Mouse (Mus musculus): ENCODE data around the gene Atg101.
"Not testable (repeated sequence)": the region's sequence is repeated elsewhere in the genome, so short reads cannot be mapped to it uniquely, and the experiment has no call there.

Atg101 gene

DNA sequence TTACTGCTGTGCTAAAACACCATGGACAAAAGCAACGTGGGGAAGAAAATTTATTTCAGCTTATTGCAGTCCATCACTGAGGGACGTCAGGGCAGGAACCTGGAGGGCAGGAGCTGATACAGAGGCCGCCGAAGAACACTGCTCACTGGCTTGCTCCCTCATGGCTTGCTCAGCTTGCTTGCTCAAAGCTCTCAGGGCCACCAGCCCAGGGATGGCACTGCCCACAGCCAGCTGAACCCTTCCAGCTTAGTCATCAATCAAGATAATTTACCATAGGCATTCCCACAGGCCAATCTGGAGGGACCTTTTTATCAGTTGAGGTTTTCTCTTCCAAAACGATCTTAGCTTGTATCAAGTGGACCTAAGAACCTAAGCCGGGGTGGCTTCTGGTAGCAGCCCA, 27.9 kb downstream of the Atg101 start:
- no peak for DNase-seq (ENCODE audit: low spot score in 2 of 2)

DNA sequence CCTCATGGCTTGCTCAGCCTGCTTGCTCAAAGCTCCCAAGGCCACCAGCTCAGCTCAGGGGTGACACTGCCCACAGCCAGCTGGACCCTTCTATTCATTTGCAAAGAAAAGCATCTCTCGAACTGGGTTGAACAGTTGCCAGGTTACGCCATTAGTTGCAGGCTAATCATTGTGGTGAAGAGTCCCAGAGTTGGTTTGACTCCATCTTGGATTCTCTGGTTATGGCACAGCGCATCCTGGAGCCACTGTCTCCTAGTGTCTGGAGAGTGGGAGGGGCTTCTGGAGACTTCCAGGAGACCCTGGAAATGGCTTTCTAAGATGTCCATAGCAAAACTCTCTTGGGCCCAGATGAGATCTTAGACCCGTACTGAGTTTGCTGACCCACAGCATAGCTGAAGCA, 31.3 kb downstream of the Atg101 start:
- DNase-seq (ENCODE audit: low spot score in 2 of 2): no peak

DNA sequence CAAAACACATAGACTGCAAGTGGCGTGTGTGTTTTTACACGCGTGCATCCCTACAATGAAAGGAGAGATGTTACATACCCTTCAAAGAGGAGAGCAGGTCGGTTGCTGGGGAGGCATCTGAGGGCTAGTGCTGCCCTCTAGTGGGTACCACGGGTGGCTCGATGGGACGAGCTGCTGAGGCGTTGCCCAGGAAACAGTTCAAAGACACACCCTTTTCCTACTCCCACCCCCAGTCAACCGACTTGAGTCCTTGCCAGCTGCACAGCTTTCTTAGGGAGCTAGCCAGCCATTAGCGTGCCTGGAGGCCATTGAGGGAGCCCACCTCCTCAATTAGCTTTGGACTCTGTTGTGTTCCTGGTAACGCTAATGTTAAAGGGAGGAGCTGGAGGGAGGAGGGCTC, 31.8 kb downstream of the Atg101 start:
- DNase-seq (ENCODE audit: low spot score in 2 of 2): peak; percentile 92 to 93

DNA sequence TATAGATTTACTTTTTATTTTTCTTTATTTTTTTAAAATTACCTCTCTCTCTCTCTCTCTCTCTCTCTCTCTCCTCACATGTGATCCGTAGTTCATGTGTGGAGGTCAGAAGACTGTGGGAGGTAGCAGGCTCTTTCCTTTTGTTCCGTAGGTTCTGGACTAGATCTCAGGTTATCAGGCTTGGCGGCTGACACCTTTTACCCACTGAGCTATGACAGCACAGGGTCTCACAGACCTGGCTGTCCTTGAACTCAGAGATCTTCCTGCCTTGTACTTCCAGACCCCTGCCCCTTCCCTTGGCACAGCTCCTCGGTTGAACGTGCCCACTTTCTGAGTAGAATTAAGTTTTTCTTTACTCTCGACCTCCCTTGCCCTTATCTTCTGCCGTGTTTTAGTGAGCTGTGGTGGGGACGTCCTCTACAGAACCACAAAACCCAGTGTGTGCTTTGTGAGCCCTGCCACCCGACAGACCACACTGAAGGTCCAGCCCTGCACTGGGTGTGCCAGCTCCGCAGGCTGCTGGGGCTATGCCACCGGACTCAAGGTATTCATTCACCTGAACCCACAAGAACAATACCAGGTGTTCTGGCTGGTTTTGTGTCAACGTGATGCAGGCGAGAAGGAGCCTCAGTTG, 32.3 kb downstream of the Atg101 start:
- no peak for DNase-seq (ENCODE audit: low spot score in 2 of 2)

DNA sequence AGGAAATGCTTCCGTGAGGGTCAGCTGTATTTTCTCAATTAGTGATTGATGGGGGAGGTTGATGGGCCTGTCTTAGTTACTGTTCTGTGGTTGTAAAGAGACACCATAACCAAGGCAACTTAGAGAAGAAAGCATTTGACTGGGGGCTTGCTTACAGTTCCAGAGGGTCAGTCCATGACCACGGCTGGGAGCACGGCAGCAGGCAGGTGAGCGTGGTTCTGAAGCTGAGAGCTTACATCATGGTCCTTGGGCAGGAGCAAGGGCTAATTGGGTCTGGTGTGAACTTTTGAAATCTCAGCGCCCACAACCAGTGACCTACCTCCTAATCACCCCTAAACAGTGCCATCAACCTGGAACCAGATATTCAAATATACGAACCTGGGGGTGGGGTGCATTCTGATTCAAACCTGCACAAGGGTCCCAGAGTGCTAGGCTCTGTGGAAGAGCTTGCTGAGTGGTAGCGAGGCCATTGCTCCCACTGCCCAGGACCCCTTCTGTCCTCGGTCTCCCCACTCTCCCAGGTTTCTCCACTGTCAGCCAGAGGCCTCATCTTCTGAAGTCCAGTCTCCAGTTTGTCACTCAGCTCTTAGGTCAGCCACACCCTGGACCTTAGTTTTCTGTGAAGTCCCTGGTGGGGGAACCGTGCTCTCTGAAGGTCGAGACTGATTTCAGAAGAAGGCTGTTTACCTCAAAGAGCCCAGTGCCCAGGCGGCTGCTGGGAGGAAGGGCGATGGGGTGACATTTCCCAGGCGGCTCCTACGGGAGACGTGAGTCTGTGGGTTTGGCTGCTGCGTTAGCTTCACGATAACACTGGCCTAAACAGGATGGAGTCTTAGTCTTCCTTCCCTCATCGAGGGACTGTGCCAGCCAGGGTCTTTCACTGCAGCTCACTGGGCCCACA, 33.1 kb downstream of the Atg101 start:
- no peak for DNase-seq (ENCODE audit: low spot score in 2 of 2)

DNA sequence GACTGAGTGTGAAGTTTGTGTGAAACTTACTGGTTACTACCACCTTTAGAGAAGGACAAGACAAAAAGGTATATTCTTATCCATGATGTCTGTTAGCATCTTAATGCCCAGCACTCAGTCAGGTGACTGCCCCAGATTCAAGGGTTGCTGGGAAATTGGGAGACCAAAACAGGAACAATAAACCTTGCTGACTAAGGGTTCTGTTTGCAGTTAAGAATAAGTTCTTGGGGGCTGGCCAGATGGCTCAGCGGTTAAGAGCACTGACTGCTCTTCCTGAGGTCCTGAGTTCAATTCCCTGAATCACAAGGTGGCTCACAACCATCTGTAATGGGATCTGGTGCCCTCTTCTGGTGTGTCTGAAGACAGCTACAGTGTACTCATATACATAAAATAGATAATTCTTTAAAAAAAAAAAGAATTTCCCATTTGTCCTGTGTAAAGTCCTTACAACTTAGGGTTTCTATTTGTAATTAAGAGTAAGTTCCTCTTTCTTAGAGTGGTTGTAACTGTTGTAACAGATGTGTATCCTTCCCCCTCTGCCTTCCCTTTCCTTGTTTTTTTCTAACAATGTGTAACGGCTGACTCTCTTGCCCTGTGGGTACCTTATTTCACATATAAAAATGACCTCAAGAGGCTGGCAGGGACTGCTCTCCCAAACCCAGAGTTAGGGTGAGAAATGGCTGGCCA, 33.9 kb downstream of the Atg101 start:
- DNase-seq (ENCODE audit: low spot score in 2 of 2): no peak

DNA sequence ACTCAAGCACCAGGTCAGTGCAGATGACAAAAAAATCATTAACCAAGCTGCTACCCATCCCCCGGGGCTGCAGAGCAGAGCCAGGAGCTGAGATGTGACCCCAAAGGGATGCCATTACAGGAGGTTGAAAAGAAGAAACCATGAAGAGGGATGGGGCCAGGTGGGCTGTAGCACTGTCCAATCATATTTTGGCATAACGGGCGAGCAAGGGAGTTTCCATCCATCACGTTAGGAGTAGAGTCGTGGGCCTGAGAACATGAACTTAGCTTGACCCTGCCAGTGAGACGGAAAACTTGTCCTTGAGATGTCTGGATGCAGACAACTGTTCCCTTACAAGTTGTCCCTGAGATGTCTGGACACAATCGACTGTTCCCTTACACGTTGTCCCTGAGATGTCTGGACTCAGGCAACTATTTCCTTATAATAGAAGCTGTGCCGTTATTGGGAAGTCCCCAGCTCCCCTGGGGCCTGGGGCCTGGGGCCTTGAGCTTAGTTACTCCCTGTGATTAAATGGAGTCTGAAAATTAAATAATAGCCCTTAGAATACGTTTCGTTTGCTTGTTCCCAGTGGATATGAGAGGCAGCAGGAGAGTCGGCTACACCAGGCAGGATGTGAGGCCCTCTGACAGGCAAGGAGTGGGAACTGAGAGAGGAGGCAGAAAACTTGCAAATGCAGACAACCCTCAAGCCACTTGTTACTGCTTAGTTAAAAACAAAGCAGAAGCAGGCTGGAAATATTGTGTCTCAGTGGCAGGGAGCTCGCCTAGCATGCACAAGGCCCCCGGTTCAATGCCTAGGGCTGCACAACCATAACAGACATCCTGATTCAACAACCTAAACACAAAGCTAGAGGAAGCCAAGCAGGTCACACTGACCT, 35.1 kb downstream of the Atg101 start:
- DNase-seq (ENCODE audit: low spot score in 2 of 2): peak in 1 of 2 experiments; percentile 53

DNA sequence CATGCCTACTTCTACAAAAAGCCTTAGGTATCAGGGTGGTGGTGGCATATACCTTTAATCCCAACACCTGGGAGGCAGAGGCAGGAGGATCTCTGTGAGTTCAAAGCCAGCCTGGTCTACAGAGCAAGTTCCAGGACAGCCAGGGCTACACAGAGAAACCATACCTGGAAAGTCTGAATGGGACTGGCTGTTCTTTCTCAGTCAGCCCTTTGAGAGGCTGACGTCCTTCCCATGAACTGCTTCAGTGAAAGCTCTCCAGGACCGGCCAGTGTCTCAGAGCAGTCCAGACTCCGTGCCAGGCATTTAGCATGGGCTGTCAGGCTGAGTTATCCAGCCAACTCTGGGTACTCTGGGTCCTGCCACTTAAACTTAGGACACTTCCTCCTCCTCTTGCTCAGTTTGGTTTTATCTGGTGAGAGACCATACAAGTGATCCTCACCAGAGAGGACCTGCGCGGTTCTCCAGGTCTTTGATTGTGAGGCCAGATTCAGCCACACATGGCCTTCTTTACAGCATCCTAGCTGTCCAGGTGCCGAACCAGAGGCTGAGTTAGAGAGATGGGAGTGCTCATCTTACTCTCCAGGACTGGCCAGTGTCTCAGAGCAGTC, 36.0 kb downstream of the Atg101 start:
- DNase-seq (ENCODE audit: low spot score in 2 of 2): no peak

DNA sequence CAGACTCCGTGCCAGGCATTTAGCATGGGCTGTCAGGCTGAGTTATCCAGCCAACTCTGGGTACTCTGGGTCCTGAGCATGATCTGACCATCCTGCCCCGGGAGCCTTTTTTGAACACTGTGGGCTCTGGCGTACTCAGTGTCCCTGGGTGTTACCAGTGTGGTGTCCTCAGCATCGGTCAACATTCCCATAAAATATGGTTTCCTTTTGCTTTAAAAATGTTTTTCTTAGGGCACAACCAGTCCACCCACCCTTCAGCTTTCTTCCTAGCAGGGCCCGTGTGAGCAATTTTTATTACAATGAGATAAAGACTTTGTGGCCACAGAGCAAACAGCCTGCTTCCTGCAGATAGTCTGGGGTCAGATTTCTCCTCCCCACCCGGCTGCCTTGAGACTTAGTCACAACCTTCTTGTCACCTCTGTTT, 36.6 kb downstream of the Atg101 start:
- peak in 1 of 2 experiments; percentile 68 for DNase-seq (ENCODE audit: low spot score in 2 of 2)

DNA sequence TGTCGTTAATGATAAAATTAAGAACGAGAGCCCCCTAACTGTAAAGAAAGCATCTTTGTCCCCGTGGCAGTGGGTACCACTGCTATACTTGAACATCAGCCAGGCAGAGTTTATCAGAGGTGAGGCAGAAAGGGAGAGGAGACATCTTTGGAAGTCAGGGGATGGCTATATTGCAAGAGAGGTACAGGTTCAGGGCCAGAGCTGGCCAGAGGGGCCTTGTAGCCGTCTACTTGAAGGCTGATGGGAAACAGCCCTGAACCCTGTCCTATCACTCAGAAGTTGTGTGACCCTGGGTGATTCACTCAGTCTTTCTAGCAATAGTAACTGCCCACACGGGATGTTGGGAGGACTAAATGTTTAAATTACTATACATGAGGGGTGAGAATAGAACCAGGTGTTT, 37.1 kb downstream of the Atg101 start:
- no peak for DNase-seq (ENCODE audit: low spot score in 2 of 2)

DNA sequence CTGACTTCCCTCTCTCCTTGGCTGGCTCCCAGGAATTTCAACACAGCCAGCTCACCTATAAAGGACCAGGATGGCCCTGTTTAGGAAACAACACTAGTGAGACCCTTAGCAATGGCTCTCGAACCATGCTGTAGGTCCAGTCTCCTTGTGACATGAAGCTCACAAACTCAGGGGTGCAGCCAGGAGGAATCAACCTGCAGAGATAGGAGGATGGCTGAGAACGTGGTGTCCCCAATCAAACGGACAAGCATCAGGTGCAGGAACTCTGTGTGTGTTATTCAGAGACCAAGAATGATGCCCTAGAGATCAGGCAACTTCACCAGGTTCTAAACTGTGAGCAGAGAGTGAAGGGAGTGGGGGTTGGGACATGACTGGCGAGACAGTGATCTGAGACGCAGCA, 38.0 kb downstream of the Atg101 start:
- DNase-seq (ENCODE audit: low spot score in 2 of 2): no peak

DNA sequence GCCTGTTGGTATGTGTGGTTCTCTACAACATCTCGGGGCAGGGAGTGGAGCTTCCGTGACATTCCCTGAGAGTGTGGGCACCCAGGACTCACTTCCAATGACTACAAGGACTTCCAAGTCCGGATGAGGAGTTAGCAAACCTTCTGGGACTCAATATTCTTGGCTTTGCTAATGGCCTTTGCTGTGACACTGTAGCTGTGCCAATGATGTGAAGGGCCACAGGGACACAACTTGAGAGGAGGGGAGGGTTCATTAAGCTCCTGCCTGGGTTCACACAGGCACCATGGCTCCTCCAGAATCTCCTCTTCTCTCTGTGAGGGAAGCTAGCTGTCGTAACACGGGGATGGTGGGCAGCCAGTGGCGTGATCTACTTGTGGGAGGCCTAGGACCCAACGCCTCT, 38.6 kb downstream of the Atg101 start:
- DNase-seq (ENCODE audit: low spot score in 2 of 2): no peak

DNA sequence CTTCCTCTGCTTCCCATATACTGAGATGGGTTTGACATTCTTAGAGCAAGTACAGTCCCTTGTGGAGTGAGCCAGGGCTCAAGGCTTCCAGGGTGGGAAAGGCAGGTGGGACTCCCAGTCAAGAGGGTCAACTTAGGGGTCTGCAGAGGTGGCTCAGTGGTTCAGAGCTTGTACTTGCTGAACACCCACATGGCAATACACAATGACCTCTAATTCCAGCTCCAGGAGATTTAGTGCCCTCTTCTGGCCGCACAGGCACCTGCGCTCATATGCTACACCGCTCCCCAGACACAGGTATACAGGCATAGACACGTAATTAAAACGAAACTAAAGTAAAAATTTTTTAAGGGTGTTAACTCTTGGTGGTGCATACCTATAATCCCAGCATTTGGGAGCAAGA, 39.4 kb downstream of the Atg101 start:
- DNase-seq (ENCODE audit: low spot score in 2 of 2): no peak

DNA sequence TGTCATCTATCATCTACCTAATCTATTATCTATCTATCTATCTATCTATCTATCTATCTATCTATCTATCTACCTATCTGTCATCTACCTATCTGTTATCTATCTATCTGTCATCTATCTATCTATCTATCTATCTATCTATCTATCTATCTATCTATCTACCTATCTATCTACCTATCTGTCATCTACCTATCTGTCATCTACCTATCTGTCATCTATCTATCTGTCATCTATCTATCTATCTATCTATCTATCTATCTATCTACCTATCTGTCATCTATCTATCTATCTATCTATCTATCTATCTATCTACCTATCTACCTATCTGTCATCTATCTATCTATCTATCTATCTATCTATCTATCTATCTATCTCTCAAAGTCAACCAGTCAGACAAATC, 40.3 kb downstream of the Atg101 start:
- not testable (repeated sequence) for DNase-seq (ENCODE audit: low spot score in 2 of 2)

DNA sequence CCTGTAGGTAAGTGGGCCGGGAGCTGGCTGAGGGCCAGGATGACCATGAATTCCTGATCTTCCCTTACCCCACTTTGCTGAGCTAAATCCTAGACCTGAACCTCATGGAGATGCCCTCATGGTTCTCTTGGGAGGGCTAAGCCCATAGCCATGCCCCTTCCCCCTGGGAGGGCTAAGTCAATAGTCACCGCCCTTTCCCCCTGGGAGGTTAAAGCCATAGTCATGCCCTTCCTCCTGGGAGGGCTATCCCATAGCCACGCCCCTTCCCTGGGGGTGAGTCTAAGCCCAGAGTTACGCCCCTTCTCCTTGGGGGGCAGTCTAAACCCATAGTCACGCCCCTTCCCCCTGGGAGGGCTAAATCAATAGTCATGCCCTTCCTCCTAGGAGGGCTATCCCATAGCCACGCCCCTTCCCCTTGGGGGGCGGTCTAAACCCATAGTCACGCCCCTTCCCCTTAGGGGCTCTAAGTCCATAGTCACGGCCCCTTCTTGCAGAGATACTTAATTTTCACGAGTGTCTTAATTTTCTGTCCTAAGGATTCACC, 42.0 kb downstream of the Atg101 start:
- DNase-seq (ENCODE audit: low spot score in 2 of 2): no peak

DNA sequence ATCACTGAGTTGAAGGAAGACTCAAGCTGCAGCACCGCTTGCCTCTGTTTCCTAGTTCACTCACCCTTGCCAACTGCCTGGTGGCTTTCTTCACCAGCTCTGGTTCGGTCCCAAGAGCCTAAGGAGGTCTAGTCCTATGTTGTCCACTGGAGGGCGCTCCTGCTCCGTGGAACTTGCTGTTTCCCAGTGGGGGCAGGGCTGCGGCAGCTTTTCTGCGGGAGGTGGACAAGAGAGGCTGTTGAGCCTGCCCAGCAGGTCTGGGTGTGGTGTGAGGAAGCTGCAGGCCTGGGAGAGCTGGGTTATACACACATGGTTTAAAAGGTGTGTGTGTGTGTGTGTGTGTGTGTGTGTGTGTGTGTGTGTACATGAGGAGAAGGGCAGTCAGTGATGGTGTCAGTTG, 43.2 kb downstream of the Atg101 start:
- DNase-seq (ENCODE audit: low spot score in 2 of 2): peak; percentile 57 to 81

DNA sequence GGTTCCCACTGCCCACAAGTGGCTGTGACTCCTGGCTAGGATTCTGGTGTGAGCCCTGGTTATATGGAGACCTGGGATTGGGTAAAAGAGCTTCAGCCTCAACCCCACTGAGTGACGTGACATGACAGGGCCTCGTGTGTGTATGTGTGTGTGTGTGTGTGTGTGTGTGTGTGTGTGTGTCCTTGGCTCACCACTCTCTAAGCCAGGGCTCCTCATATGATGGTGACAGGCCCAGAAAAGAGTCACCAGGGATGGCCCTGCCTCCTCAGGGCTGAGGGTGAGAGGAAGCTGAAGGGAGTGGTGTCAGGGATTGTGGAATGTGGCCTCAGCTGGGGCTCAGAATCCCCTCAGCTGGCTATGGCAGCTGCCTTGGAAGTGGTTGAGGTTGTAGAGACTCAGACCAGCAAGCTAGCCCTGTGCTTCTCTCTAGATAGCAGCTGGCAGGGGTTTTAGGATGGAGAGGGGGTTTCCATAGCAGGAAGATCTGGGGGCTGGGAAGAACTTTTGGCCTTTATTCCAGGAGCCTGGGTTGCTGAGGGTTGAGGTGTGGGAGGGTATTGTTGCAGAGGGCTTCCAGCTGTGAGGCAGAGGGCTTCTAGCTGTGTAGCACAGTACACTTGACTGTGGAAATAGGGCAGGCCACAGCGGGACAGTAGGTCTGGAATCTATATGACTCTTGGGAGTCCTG, 44.9 kb downstream of the Atg101 start:
- DNase-seq (ENCODE audit: low spot score in 2 of 2): no peak

DNA sequence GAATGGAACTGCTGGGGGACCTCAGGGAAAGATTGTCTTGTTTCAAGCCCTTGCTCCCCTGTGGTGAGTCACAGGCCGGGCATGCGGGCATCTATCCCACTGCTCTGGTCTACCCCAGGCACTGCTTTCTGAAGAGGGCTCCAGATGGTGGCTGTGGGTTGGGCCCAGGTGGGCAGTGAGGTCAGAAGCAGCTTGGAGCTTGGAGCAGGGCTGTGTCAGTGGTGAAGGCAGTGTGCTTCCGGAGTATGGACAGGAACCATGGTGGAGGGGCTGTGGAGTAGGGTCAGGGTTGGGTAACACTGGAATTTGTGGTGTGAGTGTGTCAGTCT, 45.5 kb downstream of the Atg101 start:
- DNase-seq (ENCODE audit: low spot score in 2 of 2): no peak

DNA sequence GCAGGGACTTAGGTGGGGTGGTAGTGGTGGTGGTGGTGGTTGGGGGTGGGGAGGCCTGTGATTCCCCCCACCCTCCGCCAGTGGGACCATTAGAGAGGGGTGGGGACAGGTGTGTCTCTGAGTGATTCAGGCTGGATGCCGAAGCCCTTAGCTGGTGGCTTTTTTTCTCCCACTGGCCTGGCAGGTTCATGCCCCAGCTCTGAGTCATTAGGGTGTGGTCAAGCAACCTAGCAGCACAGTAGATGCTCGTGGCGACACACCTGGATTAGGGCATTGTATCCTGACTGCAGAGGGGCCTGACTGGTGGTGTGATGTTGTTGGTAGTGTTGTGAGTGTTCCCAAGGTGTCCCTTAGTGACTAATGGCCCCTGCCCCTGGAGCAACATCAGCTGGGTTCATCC, 47.0 kb downstream of the Atg101 start:
- no peak for DNase-seq (ENCODE audit: low spot score in 2 of 2)

DNA sequence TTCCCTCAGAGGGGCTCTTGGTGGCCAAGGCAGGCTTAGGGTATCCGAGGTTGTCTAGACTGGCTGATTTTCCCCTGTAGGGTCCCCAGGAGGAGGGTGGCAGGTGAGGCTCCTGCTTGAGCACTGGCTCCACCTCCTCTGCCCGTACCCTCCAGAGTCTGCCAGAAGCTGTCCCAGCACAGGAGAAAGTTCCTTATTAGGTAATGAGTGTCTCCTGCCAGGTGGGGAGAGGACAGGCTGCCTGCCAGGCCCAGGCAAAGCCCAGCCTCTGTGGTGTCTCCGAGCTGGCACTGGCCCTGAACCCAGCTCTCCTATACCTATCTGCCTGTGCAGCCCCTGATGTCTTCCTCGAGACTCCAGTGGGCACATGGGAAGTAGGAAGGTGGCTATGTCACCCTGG, 48.3 kb downstream of the Atg101 start:
- DNase-seq (ENCODE audit: low spot score in 2 of 2): no peak

DNA sequence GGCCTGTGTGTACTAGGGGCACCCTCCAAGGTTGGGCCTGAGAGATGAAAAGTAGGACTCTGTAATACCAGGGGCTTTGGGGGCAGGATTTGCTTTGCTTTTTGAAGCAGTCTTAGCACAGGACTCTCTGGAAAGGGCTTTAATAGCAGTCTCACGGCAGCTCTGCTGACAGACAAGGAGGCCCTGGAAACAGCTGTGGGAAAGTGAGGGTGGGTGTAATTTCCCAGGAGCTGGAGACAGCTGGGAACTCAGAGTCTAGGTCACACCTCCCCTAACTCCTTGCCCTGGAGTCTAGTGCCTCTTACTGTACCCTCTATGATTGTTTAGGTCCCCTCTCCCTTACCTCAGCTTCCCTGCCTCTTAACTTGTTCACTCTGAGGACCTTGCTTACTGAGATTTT, 49.1 kb downstream of the Atg101 start:
- DNase-seq (ENCODE audit: low spot score in 2 of 2): no peak
